Mouse (Mus musculus): Measurements from ENCODE around the gene Gtf3a. TPM values are rescaled to one million over a fixed set of nuclear protein-coding genes. Genes with fewer than 3 reads are reported as not detected.

Gene Gtf3a
- 59.3 and 63.8 TPM in 2 replicates for polyA plus RNA-seq (2015; fragmentation: Nextera tagmentation; extraction: Ambion mirVana)

DNA sequence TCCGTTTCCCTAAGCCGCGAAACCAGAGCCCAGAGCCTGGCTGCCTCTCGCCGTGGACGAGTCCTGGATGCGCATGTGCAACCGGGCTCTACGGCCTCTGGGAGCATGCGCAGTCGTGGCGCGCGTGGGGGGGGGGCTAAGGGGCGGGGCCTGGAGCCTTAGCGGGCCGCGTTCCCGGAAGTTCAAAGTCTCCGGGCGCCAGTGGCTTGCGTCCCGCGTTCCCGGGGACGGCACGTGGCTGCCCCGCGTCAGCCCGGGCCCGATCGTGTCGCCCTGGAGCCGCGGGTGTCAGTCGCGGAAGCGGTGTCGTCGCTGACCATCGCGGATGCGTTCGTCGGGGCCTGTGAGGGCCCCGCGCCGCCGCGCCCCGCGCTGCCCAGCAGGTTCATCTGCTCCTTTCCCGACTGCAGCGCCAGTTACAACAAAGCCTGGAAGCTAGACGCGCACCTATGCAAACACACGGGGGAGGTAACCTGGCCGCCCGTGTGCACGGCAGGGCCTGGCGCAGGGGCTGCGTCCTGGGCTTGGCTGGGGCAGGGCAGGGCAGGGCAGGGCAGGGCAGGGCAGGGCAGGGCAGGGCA is at the start of gene Gtf3a:
TSS of gene Gtf3a (plus strand) at position 150 of the 581 bp plus-strand sequence.

DNA sequence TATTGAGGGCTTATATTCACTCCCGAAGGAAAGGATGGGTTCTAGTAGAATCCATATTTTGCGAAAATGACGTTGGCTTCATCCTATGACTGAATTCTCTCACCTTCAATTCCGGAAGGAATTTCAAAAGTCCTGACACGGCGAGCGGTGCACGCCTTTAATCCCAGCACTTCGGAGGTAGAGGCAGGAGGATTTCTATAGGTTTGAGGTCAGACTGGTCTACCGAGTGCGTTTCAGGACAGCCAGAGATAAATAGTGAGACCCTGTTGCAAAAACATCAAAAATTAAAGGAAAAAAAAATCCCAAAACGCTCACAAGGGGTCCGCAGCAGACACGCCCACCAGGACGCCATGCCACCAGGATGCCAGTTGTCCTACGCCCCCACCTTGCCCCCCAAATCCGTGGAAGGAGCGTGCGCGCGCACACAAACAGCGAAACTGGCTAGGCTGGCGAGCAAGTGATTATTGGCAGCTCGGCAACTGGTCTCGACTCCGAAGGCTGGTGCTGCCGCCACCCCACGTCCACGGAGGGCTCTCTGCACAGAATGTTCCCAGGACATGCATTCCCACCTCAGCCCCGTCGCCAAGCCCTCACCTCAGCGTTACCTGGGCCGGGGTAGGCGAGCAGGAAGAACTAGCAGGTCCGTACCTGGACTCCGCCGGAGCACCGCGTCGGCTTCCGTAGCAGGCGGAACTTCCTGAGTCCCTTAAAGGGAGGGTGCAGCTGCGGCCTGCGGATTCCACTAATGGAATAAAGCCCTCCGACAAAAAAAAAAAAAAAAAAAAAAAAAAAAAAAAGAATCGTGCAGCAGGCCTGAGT is 14.9 kb downstream of the Gtf3a start, which contains the start of gene Mtif3:
TSS of gene Mtif3 (minus strand) at position 683 of the 819 bp plus-strand sequence.

Other genes starting within 250 kb of the Gtf3a start
- gene Usp12, start 153.7 kb upstream of the Gtf3a start, polyA plus RNA-seq (2015; fragmentation: Nextera tagmentation; extraction: Ambion mirVana) = 8.1 and 11.0 TPM in 2 replicates
- gene Rpl21, start 115.8 kb upstream of the Gtf3a start, polyA plus RNA-seq (2015; fragmentation: Nextera tagmentation; extraction: Ambion mirVana) = 526 and 539 TPM in 2 replicates
- gene Rasl11a, start 103.6 kb upstream of the Gtf3a start, polyA plus RNA-seq (2015; fragmentation: Nextera tagmentation; extraction: Ambion mirVana) = 17.4 and 22.7 TPM in 2 replicates
- gene Mtif3, start 15.1 kb downstream of the Gtf3a start, polyA plus RNA-seq (2015; fragmentation: Nextera tagmentation; extraction: Ambion mirVana) = 14.4 and 16.7 TPM in 2 replicates
- gene Lnx2, start 127.9 kb downstream of the Gtf3a start, polyA plus RNA-seq (2015; fragmentation: Nextera tagmentation; extraction: Ambion mirVana) = 4.8 and 5.9 TPM in 2 replicates
- gene Polr1d, start 128.4 kb downstream of the Gtf3a start, polyA plus RNA-seq (2015; fragmentation: Nextera tagmentation; extraction: Ambion mirVana) = 112 and 117 TPM in 2 replicates
- not detected in 2 replicates for gene Gsx1, start 240.0 kb downstream of the Gtf3a start, polyA plus RNA-seq (2015; fragmentation: Nextera tagmentation; extraction: Ambion mirVana)